Mouse (Mus musculus) G1E (cell line): ENCODE data around the gene Dgcr8. TPM values are rescaled to one million over a fixed set of nuclear protein-coding genes. Genes with fewer than 3 reads are reported as not detected.

Experiments used
- ATAC-seq: 2 replicates; pipeline ENCODE4 v1.8.0; 2016; ENCODE audit warnings: mild to moderate bottlenecking; ENCODE audit not compliant: insufficient number of reproducible peaks, poor library complexity, low FRiP score, severe bottlenecking; ENCODE audit errors: extremely low read depth
- DNase-seq: peaks from one replicate; pipeline ENCODE4 v3.0.0; 2012; ENCODE audit warnings: low spot score
- H3K27me3 ChIP-seq: 2 replicates; pipeline ENCODE4 v1.6.1; 2012; ENCODE audit warnings: mild to moderate bottlenecking, low read length, inconsistent platforms; ENCODE audit not compliant: insufficient read depth
- H3K36me3 ChIP-seq: replicated peaks from 2 replicates; pipeline ENCODE3; 2012; ENCODE audit warnings: mild to moderate bottlenecking, inconsistent platforms
- H3K4me1 ChIP-seq: 2 replicates; pipeline ENCODE4 v1.6.1; 2012; ENCODE audit warnings: low read depth, low read length, inconsistent platforms, mixed read lengths; ENCODE audit not compliant: insufficient read depth
- H3K4me3 ChIP-seq: 2 replicates; pipeline ENCODE4 v1.5.1; 2012; ENCODE audit warnings: low read depth, mild to moderate bottlenecking, inconsistent platforms, low read length, moderate library complexity, mixed read lengths
- H3K9me3 ChIP-seq: replicated peaks from 2 replicates; pipeline ENCODE4 v1.6.1; 2012; ENCODE audit warnings: inconsistent platforms
- CTCF ChIP-seq: IDR thresholded peaks from 2 replicates; pipeline ENCODE4 v1.5.1; 2012; ENCODE audit warnings: low read depth, low read length, inconsistent platforms, mixed read lengths
- GATA1 ChIP-seq: IDR thresholded peaks from 2 replicates; pipeline ENCODE4 v1.6.1; 2012; ENCODE audit warnings: borderline replicate concordance, low read length, inconsistent platforms, mixed read lengths
- GATA2 ChIP-seq: IDR thresholded peaks from 2 replicates; pipeline ENCODE4 v1.6.1; 2012; ENCODE audit warnings: low read depth, low read length, inconsistent platforms, borderline replicate concordance
- POLR2AphosphoS5 ChIP-seq: IDR thresholded peaks from 2 replicates; pipeline ENCODE4 v1.6.1; 2012; ENCODE audit warnings: low read depth, low read length, inconsistent platforms; ENCODE audit not compliant: insufficient replicate concordance
- TAL1 ChIP-seq: conservative IDR thresholded peaks from 2 replicates; pipeline ENCODE4 v1.6.1; 2012; ENCODE audit warnings: low read depth, low read length, inconsistent platforms, mixed read lengths
- polyA plus RNA-seq: library from polyadenylated mRNA; stranded (reverse); fragments of >175 nt; gene quantifications from 2 replicates; pipeline ENCODE4 v1.2.3, GENCODE M21; 2012
- total RNA-seq, 2 experiments: library from RNA; stranded (forward) in 1 of 2; stranded (reverse) in 1 of 2; fragments of 200-1000 nt in 1 of 2; fragments of >200 nt in 1 of 2; fragmentation: Nextera tagmentation in 1 of 2; gene quantifications; 2 replicates each; pipeline ENCODE4 v1.2.3; 2014 to 2017

Dgcr8 gene
- 52.8 and 52.9 TPM in 2 replicates for total RNA-seq (2014; fragmentation: Nextera tagmentation)
- total RNA-seq (2017), result 45.9 and 52.7 TPM in 2 replicates
- polyA plus RNA-seq, result 5.9 and 9.8 TPM in 2 replicates

DNA sequence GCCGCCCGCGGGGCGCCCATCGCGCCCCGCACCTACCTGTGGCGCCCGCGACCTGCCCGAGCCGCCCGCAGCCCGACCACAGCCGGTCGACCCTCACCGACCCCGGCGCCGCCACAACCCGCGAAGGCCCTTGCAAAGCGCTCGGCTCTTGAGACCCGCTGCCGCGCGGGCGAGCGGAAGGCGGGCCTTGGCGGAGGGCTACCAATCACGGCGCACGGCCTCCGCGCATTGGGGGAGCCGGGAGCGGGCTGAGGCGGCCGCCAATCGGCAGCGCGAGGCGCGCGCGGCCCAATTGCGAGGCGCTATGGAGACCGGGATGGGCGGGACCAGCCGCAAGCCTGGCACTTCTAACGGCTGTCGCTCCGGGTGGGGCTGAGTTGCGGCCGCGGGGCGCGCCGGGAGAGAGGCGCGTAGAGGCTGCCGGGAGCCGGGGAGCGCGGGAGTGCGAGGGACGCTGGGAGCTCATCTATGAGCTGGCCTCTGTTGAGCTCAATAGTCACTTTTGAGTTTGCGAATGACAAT is at the start of gene Dgcr8:
Gene Dgcr8, minus strand, starts transcription at position 180 of the 522 bp plus-strand sequence.
- Histone ChIP-seq H3K4me3 (peak within 1 kb of the TSS; percentile 90), H3K4me1 (peaks cover 37% of the 10 kb centered on the region), H3K9me3 (no peaks in the 10 kb centered on the region), H3K36me3 (peaks cover 39% of the 10 kb centered on the region), H3K27me3 (no peaks in the 10 kb centered on the region)
- peak; percentile 99 for DNase-seq
- TF ChIP-seq TAL1 (no peak), POLR2AphosphoS5 (no peak), GATA2 (no peak), GATA1 (no peak), CTCF (no peak)
- peak; percentile 83 for ATAC-seq

DNA sequence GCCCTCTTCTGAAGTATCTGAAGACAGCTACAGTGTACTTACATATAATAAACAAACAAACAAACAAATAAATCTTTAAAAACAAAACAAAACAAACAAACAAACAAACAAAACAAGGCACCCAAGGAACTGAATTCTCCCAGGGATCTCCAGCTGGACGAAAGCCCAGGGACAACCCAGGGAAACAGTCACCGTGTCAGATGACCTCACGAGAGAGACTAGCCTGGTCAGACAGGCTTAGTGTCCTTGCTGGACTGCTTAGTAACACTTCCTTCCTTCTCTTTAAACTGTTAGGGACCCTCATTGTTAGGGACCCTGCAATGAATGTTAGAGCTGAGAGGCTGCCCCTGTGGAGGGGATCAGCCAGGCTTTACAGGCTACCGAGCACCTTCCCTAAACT is 48.2 kb upstream of the Dgcr8 start:
- H3K9me3 ChIP-seq, result peaks cover 4% of the 10 kb centered on the region; the same call in 1 of the 2 replicates
- TF ChIP-seq GATA2 (no peak), POLR2AphosphoS5 (no peak), TAL1 (no peak), CTCF (no peak), GATA1 (no peak)
- H3K36me3 ChIP-seq, result peaks cover 90% of the 10 kb centered on the region
- no peak overlapping the region for H3K4me3 ChIP-seq
- peaks cover 55% of the 10 kb centered on the region for H3K4me1 ChIP-seq
- no peaks in the 10 kb centered on the region for H3K27me3 ChIP-seq
- DNase-seq (no peak), ATAC-seq (no peak)

DNA sequence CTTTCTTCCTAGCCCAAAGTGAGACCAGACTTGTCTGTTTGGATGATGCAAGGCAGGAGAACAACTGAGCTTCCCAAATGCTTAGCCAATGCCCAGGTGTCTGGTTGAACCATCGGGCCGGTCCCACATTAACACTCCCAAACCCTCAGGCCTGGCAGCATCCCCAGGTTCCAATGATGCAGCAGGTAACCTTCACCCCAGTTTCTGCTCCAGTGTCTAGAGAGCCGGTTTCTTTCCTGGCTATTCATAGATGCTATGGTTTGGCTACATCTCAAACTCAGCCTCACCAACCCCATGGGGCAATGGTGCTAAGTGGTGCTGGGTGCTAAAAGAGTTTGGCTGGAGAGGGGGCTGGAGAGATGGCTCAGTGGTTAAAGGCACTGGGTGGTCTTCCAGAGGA is 46.9 kb upstream of the Dgcr8 start:
- Histone ChIP-seq H3K27me3 (no peaks in the 10 kb centered on the region), H3K4me1 (peaks cover 50% of the 10 kb centered on the region), H3K36me3 (peaks cover 94% of the 10 kb centered on the region), H3K9me3 (no peaks in the 10 kb centered on the region), H3K4me3 (no peak overlapping the region)
- no peak for DNase-seq
- no peak for ATAC-seq
- TF ChIP-seq GATA1, result no peak
- TF ChIP-seq POLR2AphosphoS5, result no peak
- TF ChIP-seq GATA2, result no peak
- TF ChIP-seq TAL1, result no peak
- no peak for TF ChIP-seq CTCF

DNA sequence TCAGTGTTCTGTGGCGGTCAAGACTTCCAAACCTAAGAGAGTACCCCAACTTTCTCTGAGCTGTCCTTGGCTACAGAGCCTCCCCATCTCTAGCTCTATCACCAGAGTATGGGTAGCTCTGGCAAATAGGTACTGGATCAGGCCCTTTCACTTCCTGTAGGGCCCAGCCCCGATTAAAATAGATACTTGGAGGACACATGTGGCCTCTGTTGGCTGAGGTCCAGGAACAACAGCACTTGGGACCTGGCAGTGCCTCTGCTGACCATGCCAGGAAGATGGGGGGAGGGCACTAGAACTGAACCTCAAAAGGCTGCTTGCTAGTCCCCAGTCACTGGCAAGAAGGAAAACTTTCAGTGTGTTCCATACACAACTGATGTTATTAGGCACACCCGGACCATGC is 44.9 kb upstream of the Dgcr8 start:
- TF ChIP-seq GATA1 (no peak), CTCF (no peak), GATA2 (no peak), TAL1 (no peak), POLR2AphosphoS5 (no peak)
- no peak overlapping the region for H3K4me3 ChIP-seq
- peaks cover 96% of the 10 kb centered on the region for H3K36me3 ChIP-seq
- no peaks in the 10 kb centered on the region for H3K27me3 ChIP-seq
- DNase-seq (no peak), ATAC-seq (no peak)
- H3K9me3 ChIP-seq, result no peaks in the 10 kb centered on the region
- peaks cover 50% of the 10 kb centered on the region for H3K4me1 ChIP-seq

DNA sequence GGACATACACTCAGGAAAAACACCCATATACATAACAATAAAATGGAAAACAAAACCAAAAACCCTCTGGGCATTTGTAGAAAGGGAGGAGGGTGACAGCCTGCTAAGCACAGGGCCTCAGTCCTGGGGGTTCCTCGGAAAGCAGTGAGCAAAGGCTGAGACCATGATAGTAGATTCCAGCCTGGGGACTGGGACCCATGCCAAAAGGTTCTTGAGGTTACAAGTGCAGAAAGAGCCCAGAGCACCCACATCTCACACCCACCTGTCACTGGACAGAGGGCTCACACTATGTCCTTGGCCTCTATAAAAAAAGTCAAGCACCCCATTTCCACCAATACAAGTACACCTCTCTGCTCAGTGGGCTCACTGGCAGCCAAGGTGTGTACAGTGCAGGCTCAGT is 39.5 kb upstream of the Dgcr8 start:
- TF ChIP-seq POLR2AphosphoS5, result no peak
- Histone ChIP-seq H3K9me3 (no peaks in the 10 kb centered on the region), H3K4me1 (peaks cover 44% of the 10 kb centered on the region), H3K36me3 (peaks cover 94% of the 10 kb centered on the region), H3K27me3 (no peaks in the 10 kb centered on the region), H3K4me3 (no peak overlapping the region)
- no peak for DNase-seq
- no peak for ATAC-seq

DNA sequence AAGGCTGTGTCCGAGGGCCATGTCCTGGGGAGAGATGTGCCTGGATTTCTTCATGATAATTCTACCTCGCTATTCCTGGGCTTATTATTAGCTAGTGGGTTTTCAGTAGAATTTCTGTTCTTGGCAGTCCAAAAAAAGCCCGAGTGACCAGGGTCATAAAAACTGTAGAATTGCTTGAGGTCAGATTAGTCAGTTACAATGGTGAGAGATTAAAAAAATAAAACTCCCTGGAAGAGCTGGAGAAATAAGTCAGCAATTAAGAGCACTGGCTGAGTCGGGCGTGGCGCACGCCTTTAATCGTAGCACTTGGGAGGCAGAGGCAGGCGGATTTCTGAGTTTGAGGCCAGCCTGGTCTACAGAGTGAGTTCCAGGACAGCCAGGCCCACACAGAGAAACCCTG is 38.9 kb upstream of the Dgcr8 start:
- H3K9me3 ChIP-seq, result no peaks in the 10 kb centered on the region
- H3K36me3 ChIP-seq, result peaks cover 94% of the 10 kb centered on the region
- H3K27me3 ChIP-seq, result no peaks in the 10 kb centered on the region
- TF ChIP-seq CTCF, result no peak
- TF ChIP-seq POLR2AphosphoS5, result no peak
- TF ChIP-seq TAL1, result no peak
- no peak for TF ChIP-seq GATA2
- TF ChIP-seq GATA1, result no peak
- H3K4me1 ChIP-seq, result peaks cover 44% of the 10 kb centered on the region
- H3K4me3 ChIP-seq, result no peak overlapping the region
- DNase-seq (no peak), ATAC-seq (no peak)

DNA sequence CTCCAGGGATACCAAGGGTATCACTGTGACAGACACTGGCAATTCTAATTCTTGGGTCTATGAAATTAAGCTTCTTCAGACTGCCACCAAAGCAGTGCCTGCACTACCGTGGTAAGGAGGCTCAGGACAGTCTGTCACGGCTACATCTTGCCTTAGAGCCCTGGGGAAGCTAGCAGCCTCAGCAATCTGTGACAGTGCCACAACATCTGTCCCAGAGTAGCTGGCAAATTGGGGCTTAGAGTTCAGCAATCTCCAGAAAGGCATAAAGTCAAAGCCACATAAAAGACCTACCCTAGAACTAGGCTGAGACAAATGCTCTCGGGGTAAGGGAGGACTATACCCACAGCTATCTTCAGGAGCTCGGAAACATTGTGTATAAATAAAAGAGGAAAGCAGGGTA is 36.7 kb upstream of the Dgcr8 start:
- Histone ChIP-seq H3K27me3 (no peaks in the 10 kb centered on the region), H3K36me3 (peaks cover 97% of the 10 kb centered on the region), H3K4me3 (no peak overlapping the region), H3K9me3 (no peaks in the 10 kb centered on the region), H3K4me1 (peaks cover 44% of the 10 kb centered on the region)
- no peak for ATAC-seq
- TF ChIP-seq POLR2AphosphoS5, result no peak
- TF ChIP-seq GATA1, result no peak
- TF ChIP-seq CTCF, result no peak
- no peak for TF ChIP-seq GATA2
- no peak for TF ChIP-seq TAL1
- DNase-seq, result no peak
